Mouse (Mus musculus) thymus, adult 2 months (tissue): Measurements from ENCODE around the gene Creld2.

Source experiments
- CTCF ChIP-seq: fragments of 200-500 bp; IDR thresholded peaks from 2 replicates; pipeline ENCODE4 v1.5.1; 2012; ENCODE audit warnings: mild to moderate bottlenecking, control low read depth, low read length, moderate library complexity, borderline replicate concordance; ENCODE audit not compliant: control insufficient read depth, poor library complexity, insufficient read depth; ENCODE audit errors: extremely low read depth
- POLR2A ChIP-seq: fragments of 200-500 bp; IDR thresholded peaks from 2 replicates; pipeline ENCODE4 v1.6.1; 2012; ENCODE audit warnings: mild to moderate bottlenecking, low read length, control low read depth, moderate library complexity; ENCODE audit not compliant: control insufficient read depth, poor library complexity, insufficient read depth; ENCODE audit errors: extremely low read depth

GRCm38 (mm10) chr15:88850146-88850826 lies 30.8 kb downstream of the Creld2 start:
- TF ChIP-seq CTCF: no peak
- no peak for TF ChIP-seq POLR2A
